Mouse (Mus musculus) stomach, embryonic 16.5 days (tissue): ENCODE data around the gene Pate4. TPM values are rescaled to one million over a fixed set of nuclear protein-coding genes. Genes with fewer than 3 reads are reported as not detected.
A peak's percentile ranks its signal among the peaks of the same experiment; 100 is the strongest.

Experiments used
- ATAC-seq: fragments of 200-750 bp; cut with Nextera tagmentation; 2 replicates; pipeline ENCODE4 v1.8.0; 2017; ENCODE audit warnings: moderate number of reproducible peaks, moderate TSS enrichment; ENCODE audit not compliant: insufficient read depth, low FRiP score
- H3K27ac ChIP-seq: fragments of 300-500 bp; sonication (generic); 2 replicates; pipeline ENCODE4 v1.5.1; 2014; ENCODE audit warnings: low read length
- H3K27me3 ChIP-seq: fragments of 300-500 bp; sonication (generic); 2 replicates; pipeline ENCODE4 v1.6.1; 2014; ENCODE audit warnings: low read length, control low read depth, mixed read lengths; ENCODE audit not compliant: control insufficient read depth, insufficient read depth
- H3K36me3 ChIP-seq: fragments of 300-500 bp; sonication (generic); 2 replicates; pipeline ENCODE4 v1.6.1; 2014; ENCODE audit warnings: low read length; ENCODE audit not compliant: control insufficient read depth, insufficient read depth
- H3K4me1 ChIP-seq: fragments of 300-500 bp; sonication (generic); 2 replicates; pipeline ENCODE4 v1.6.1; 2014; ENCODE audit warnings: low read length, control low read depth, mixed read lengths; ENCODE audit not compliant: control insufficient read depth, insufficient read depth
- H3K4me2 ChIP-seq: fragments of 300-500 bp; sonication (generic); 2 replicates; pipeline ENCODE4 v1.6.1; 2014; ENCODE audit warnings: low read depth, low read length, mixed read lengths
- H3K4me3 ChIP-seq: fragments of 300-500 bp; sonication (generic); replicated peaks from 2 replicates; pipeline ENCODE4 v1.5.1; 2014; ENCODE audit warnings: mild to moderate bottlenecking, low read length
- H3K9ac ChIP-seq: fragments of 300-500 bp; sonication (generic); 2 replicates; pipeline ENCODE4 v1.6.1; 2014; ENCODE audit warnings: low read length
- H3K9me3 ChIP-seq: fragments of 300-500 bp; sonication (generic); replicated peaks from 2 replicates; pipeline ENCODE4 v1.6.1; 2016; ENCODE audit warnings: low read length, control low read depth; ENCODE audit not compliant: control insufficient read depth
- WGBS: fragments of 180-500 bp; shearing (Covaris S2); extraction: QIAGEN DNeasy Blood & Tissue Kit; methylation state at CpG from one replicate; pipeline ENCODE4 v1.1.7; 2014; 5-methylcytosine and 5-hydroxymethylcytosine counted together
- polyA plus RNA-seq: library from polyadenylated mRNA; unstranded; fragments of >200 nt; fragmentation: Nextera tagmentation; extraction: Ambion mirVana; gene quantifications from 2 replicates; pipeline ENCODE4 v1.2.1, GENCODE M21; 2015

The Pate4 gene
- polyA plus RNA-seq, 1 experiment from 2014 or later: not detected

GRCm38 (mm10) chr9:35558257-35559008 is 53.3 kb downstream of the Pate4 start, which contains the start of the genes Ddx25 and Pus3:
TSS of gene Ddx25 (minus strand) at chr9:35558528.
TSS of gene Pus3 (plus strand) at chr9:35558595.
- Histone ChIP-seq H3K9me3 (no peaks in the 10 kb centered on the region), H3K4me1 (peaks cover 9% of the 10 kb centered on the region; the same call in 1 of the 2 replicates), H3K4me2 (peak within 1 kb of the TSS; percentile 100), H3K4me3 (peak within 1 kb of the TSS; percentile 71), H3K27me3 (no peaks in the 10 kb centered on the region; the same call in 1 of the 2 replicates), H3K9ac (peak within 1 kb of the TSS; percentile 72), H3K36me3 (0 out of 2 replicates have a peak, but pooled peaks cover 4% of the 10 kb centered on the region), H3K27ac (peak within 1 kb of the TSS; percentile 48)
- under 1% methylated on average over 59 of the region's 59 CpGs for WGBS
- peak; percentile 51 for ATAC-seq

Other genes with a start within 250 kb of the Pate4 start
- gene Cdon, start 190.8 kb downstream of the Pate4 start, polyA plus RNA-seq: 7.6 TPM in 2 replicates
- not detected in 2 replicates for gene Gm1113, start 93.7 kb downstream of the Pate4 start, polyA plus RNA-seq
- gene Ddx25, start 53.4 kb downstream of the Pate4 start, polyA plus RNA-seq: 1.2 and 1.4 TPM in 2 replicates
- 16.9 and 17.1 TPM in 2 replicates for gene Pus3, start 53.3 kb downstream of the Pate4 start, polyA plus RNA-seq
- gene Pate2, start 41.7 kb downstream of the Pate4 start, polyA plus RNA-seq: 0.34 and 0.57 TPM in 2 replicates
- gene Hyls1, start 41.5 kb downstream of the Pate4 start, polyA plus RNA-seq: 10.4 and 12.0 TPM in 2 replicates
- not detected in 2 replicates for gene Pate3, start 36.3 kb upstream of the Pate4 start, polyA plus RNA-seq
- not detected in 2 replicates for gene Pate1, start 75.4 kb upstream of the Pate4 start, polyA plus RNA-seq
- gene Gm17677, start 129.1 kb upstream of the Pate4 start, polyA plus RNA-seq: not detected in 2 replicates
- gene Gm17727, start 166.2 kb upstream of the Pate4 start, polyA plus RNA-seq: not detected in 2 replicates
- not detected in 2 replicates for gene Gm27235, start 178.2 kb upstream of the Pate4 start, polyA plus RNA-seq
- gene D730048I06Rik, start 178.2 kb upstream of the Pate4 start, polyA plus RNA-seq: not detected in 2 replicates
- not detected in 2 replicates for gene 9230110F15Rik, start 232.2 kb upstream of the Pate4 start, polyA plus RNA-seq